Mouse (Mus musculus) olfactory bulb, adult 2 months (tissue): ENCODE results near the gene Syn3.

Experiments
- CTCF ChIP-seq: fragments of 200-500 bp; IDR thresholded peaks from 2 replicates; pipeline ENCODE4 v1.5.1; 2012; ENCODE audit warnings: low read depth, mild to moderate bottlenecking, low read length, moderate library complexity; ENCODE audit not compliant: insufficient read depth
- POLR2A ChIP-seq: fragments of 200-500 bp; IDR thresholded peaks from 2 replicates; pipeline ENCODE4 v1.6.1; 2012; ENCODE audit warnings: mild to moderate bottlenecking, low read depth, low read length, moderate library complexity; ENCODE audit not compliant: insufficient read depth

DNA sequence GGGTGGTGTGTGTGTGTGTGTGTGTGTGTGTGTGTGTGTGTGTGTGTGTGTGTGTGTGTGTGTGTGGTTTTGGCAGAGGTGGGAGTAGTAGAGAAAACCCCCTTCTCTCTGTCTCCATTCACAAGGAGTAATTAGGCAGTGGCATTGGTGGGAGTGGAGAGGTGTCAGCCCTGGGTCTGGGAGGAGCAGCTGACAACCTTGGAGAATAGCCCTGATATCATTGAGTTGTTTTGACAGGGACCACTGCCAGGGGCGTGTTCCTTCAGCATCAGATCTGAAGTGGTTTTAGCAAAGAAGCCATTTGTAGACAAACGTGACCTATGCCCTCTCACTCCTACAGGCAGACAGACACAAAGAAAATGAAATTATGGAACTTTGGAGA lies 195.2 kb downstream of the Syn3 start:
- no peak for TF ChIP-seq CTCF
- TF ChIP-seq POLR2A = no peak
